Mouse (Mus musculus) hindbrain, embryonic 10.5 days (tissue): Measurements from ENCODE around the gene Slc16a6. TPM values are rescaled to one million over a fixed set of nuclear protein-coding genes. Genes with fewer than 3 reads are reported as not detected.

Experiments
- DNase-seq: peaks from one replicate; pipeline ENCODE4 v3.0.0-alpha.2; 2017; ENCODE audit warnings: low spot score
- H3K27ac ChIP-seq: fragments of 300-500 bp; sonication (generic); 2 replicates; pipeline ENCODE4 v1.5.1; 2016; ENCODE audit warnings: mild to moderate bottlenecking, moderate library complexity
- H3K27me3 ChIP-seq: fragments of 300-500 bp; sonication (generic); 2 replicates; pipeline ENCODE4 v1.6.1; 2016; ENCODE audit warnings: mild to moderate bottlenecking; ENCODE audit not compliant: poor library complexity, insufficient read depth, severe bottlenecking
- H3K36me3 ChIP-seq: fragments of 300-500 bp; sonication (generic); 2 replicates; pipeline ENCODE4 v1.6.1; 2016; ENCODE audit warnings: mild to moderate bottlenecking, moderate library complexity
- H3K4me1 ChIP-seq: fragments of 300-500 bp; sonication (generic); replicated peaks from 2 replicates; pipeline ENCODE4 v1.6.1; 2016; ENCODE audit warnings: mild to moderate bottlenecking
- H3K4me3 ChIP-seq: fragments of 300-500 bp; sonication (generic); 2 replicates; pipeline ENCODE4 v1.5.1; 2016; ENCODE audit warnings: mild to moderate bottlenecking, moderate library complexity
- H3K9me3 ChIP-seq: fragments of 300-500 bp; sonication (generic); 2 replicates; pipeline ENCODE4 v1.6.1; 2016; ENCODE audit warnings: mild to moderate bottlenecking, moderate library complexity
- WGBS: fragments of 180-500 bp; shearing (Covaris S2); methylation state at CpG from one replicate; pipeline ENCODE4 v1.1.7; 2016; 5-methylcytosine and 5-hydroxymethylcytosine counted together
- polyA plus RNA-seq: library from polyadenylated mRNA; unstranded; fragments of >200 nt; fragmentation: Nextera tagmentation; extraction: Ambion mirVana; gene quantifications from 2 replicates; pipeline ENCODE4 v1.2.1, GENCODE M21; 2016

The Slc16a6 gene
- polyA plus RNA-seq, 1 experiment from 2014 or later = 3.6 TPM

DNA sequence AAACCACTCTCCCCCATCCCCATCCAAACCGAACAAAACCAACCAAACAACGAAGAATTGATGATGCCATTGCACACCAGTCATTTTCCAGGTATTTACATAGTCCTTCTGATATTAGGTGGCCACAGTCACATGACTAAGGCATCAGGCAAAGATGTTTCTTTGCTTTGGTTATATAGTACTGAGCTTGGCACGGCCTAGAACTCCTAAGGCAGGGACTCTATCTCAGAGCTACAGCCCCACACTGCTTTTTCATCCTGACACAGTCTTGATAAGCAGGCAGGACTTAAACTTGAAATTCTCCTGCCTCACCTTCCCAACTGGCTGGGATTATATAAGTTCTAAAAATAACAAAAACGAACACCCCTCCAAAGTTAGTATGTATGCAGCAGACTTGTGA lies 8.3 kb downstream of the Slc16a6 start:
- H3K27me3 ChIP-seq = no peaks in the 10 kb centered on the region
- no peaks in the 10 kb centered on the region for H3K9me3 ChIP-seq
- no peak overlapping the region for H3K27ac ChIP-seq
- H3K4me3 ChIP-seq = no peak overlapping the region
- 88% methylated on average over 4 of the region's 4 CpGs for WGBS
- peaks cover 29% of the 10 kb centered on the region for H3K36me3 ChIP-seq
- no peak for DNase-seq
- 0 out of 2 replicates have a peak, but pooled peaks cover under 1% of the 10 kb centered on the region for H3K4me1 ChIP-seq

DNA sequence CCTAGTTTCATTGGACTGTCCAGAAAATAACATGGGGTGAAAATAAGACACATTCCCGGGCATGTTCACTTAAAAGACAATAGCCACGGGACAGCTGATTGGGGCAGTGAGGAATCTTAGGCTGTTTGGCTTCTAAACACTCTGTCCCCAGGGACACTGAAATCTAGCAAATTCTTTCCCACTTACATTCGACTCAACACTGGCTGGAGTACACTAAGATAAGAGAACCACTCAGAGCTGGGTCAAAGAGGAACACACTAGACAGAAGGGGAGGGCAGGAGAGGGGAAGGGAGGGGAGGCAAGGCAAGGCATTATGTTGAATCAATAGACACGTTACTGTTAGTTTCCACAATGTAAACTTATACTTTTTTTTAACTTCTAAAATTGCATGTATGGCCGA lies 12.8 kb downstream of the Slc16a6 start:
- 85% methylated on average over 5 of the region's 5 CpGs for WGBS

GRCm38 (mm10) chr11:109458165-109458564 lies 15.2 kb downstream of the Slc16a6 start:
- no peak for DNase-seq
- H3K9me3 ChIP-seq = no peaks in the 10 kb centered on the region
- H3K36me3 ChIP-seq = peaks cover 55% of the 10 kb centered on the region
- no peak overlapping the region for H3K27ac ChIP-seq
- no peaks in the 10 kb centered on the region for H3K4me1 ChIP-seq
- WGBS = 93% methylated on average over 11 of the region's 11 CpGs
- H3K27me3 ChIP-seq = no peaks in the 10 kb centered on the region
- H3K4me3 ChIP-seq = no peak overlapping the region

More for the DNA sequence above, 12.8 kb downstream of the Slc16a6 start:
- no peak overlapping the region for H3K27ac ChIP-seq
- no peaks in the 10 kb centered on the region for H3K9me3 ChIP-seq
- DNase-seq = no peak
- H3K4me1 ChIP-seq = no peaks in the 10 kb centered on the region
- H3K36me3 ChIP-seq = peaks cover 39% of the 10 kb centered on the region
- H3K4me3 ChIP-seq = no peak overlapping the region
- no peaks in the 10 kb centered on the region for H3K27me3 ChIP-seq

DNA sequence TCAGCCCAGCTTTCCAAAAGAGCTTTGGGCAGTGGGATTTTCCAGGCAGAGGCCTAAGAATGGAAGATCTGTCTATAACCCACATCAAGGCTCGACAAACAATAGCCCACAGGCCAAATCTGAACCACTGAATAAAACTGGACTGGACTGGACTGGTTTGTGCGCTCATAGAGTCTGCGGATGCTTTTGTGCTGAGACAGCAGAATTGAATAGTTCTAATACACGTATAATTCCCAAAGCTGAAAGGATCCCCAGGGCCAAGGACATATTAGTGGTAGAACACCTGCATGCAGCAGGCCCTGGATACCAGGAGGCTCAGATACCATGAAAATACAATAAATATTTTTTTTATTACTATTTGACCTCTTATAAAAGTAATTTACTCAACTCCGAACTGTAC lies 17.1 kb downstream of the Slc16a6 start:
- no peak for DNase-seq
- WGBS = 91% methylated on average over 5 of the region's 5 CpGs
- Histone ChIP-seq H3K27me3 (no peaks in the 10 kb centered on the region), H3K9me3 (no peaks in the 10 kb centered on the region), H3K4me3 (no peak overlapping the region), H3K27ac (no peak overlapping the region), H3K4me1 (no peaks in the 10 kb centered on the region), H3K36me3 (peaks cover 42% of the 10 kb centered on the region)

DNA sequence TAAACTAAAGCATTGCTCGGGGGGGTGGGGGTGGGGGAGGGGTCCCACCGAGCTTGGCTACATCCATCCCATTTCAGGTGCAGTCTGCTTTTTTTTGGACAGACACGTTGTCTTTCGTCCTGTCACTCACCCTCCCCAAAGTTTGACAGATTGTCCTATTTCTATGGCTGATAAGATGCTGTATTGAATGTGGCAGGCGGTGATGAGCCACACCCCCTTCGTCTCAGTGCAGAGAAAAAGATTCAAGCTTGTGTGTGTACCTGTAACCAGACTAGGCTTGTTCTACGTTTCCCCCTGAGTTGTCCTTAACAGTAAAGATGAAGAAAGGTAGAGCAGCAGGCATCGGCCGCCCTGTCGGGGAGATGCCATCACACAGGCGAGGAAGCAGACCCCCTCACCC lies 22.2 kb downstream of the Slc16a6 start:
- Histone ChIP-seq H3K4me3 (no peak overlapping the region), H3K36me3 (peaks cover 26% of the 10 kb centered on the region), H3K4me1 (no peaks in the 10 kb centered on the region), H3K27me3 (no peaks in the 10 kb centered on the region), H3K27ac (no peak overlapping the region), H3K9me3 (no peaks in the 10 kb centered on the region)
- no peak for DNase-seq
- 87% methylated on average over 11 of the region's 11 CpGs for WGBS

- WGBS = 58% methylated on average over 13 of the region's 13 CpGs
- DNase-seq = peak; percentile 24
- Histone ChIP-seq H3K4me3 (no peak overlapping the region), H3K36me3 (no peaks in the 10 kb centered on the region), H3K4me1 (no peaks in the 10 kb centered on the region; the same call in 1 of the 2 replicates), H3K9me3 (no peaks in the 10 kb centered on the region), H3K27ac (no peak overlapping the region), H3K27me3 (peaks cover 4% of the 10 kb centered on the region)
These were observed 27.9 kb downstream of the Slc16a6 start for GRCm38 (mm10) chr11:109445438-109446035.

- 56% methylated on average over 7 of the region's 7 CpGs for WGBS
- Histone ChIP-seq H3K9me3 (no peaks in the 10 kb centered on the region), H3K27me3 (peaks cover 14% of the 10 kb centered on the region), H3K36me3 (no peaks in the 10 kb centered on the region), H3K4me1 (peaks cover 8% of the 10 kb centered on the region), H3K4me3 (no peak overlapping the region), H3K27ac (no peak overlapping the region)
- peak; percentile 41 for DNase-seq
These were observed 28.8 kb downstream of the Slc16a6 start for GRCm38 (mm10) chr11:109444600-109444999.

GRCm38 (mm10) chr11:109443468-109444263 lies 29.7 kb downstream of the Slc16a6 start:
- Histone ChIP-seq H3K27ac (no peak overlapping the region), H3K36me3 (no peaks in the 10 kb centered on the region), H3K9me3 (no peaks in the 10 kb centered on the region), H3K27me3 (peaks cover 16% of the 10 kb centered on the region), H3K4me1 (peaks cover 14% of the 10 kb centered on the region), H3K4me3 (no peak overlapping the region)
- 92% methylated on average over 8 of the region's 8 CpGs for WGBS
- no peak for DNase-seq

GRCm38 (mm10) chr11:109442166-109442730 lies 31.1 kb downstream of the Slc16a6 start:
- H3K4me3 ChIP-seq = no peak overlapping the region
- 64% methylated on average over 5 of the region's 5 CpGs for WGBS
- no peak for DNase-seq

GRCm38 (mm10) chr11:109441119-109441518 lies 32.3 kb downstream of the Slc16a6 start:
- Histone ChIP-seq H3K27ac (no peak overlapping the region), H3K4me3 (no peak overlapping the region), H3K9me3 (no peaks in the 10 kb centered on the region), H3K4me1 (peaks cover 14% of the 10 kb centered on the region), H3K27me3 (peaks cover 16% of the 10 kb centered on the region), H3K36me3 (peaks cover 24% of the 10 kb centered on the region)
- DNase-seq = peak; percentile 34
- 61% methylated on average over 3 of the region's 3 CpGs for WGBS

More at GRCm38 (mm10) chr11:109442166-109442730, 31.1 kb downstream of the Slc16a6 start:
- no peak overlapping the region for H3K27ac ChIP-seq
- no peaks in the 10 kb centered on the region for H3K9me3 ChIP-seq
- peaks cover 12% of the 10 kb centered on the region for H3K36me3 ChIP-seq
- H3K27me3 ChIP-seq = peaks cover 16% of the 10 kb centered on the region
- peaks cover 14% of the 10 kb centered on the region for H3K4me1 ChIP-seq

GRCm38 (mm10) chr11:109440641-109441040 lies 32.8 kb downstream of the Slc16a6 start:
- WGBS = 56% methylated on average over 4 of the region's 4 CpGs
- Histone ChIP-seq H3K9me3 (no peaks in the 10 kb centered on the region), H3K27me3 (peaks cover 16% of the 10 kb centered on the region), H3K4me1 (peaks cover 14% of the 10 kb centered on the region), H3K27ac (no peak overlapping the region), H3K36me3 (peaks cover 28% of the 10 kb centered on the region), H3K4me3 (peak overlapping the region; percentile 56)
- DNase-seq = no peak

GRCm38 (mm10) chr11:109439829-109440340 lies 33.5 kb downstream of the Slc16a6 start:
- Histone ChIP-seq H3K9me3 (no peaks in the 10 kb centered on the region), H3K36me3 (peaks cover 36% of the 10 kb centered on the region), H3K27ac (peak overlapping the region; percentile 79), H3K4me1 (peaks cover 14% of the 10 kb centered on the region), H3K4me3 (peak overlapping the region; percentile 56), H3K27me3 (peaks cover 16% of the 10 kb centered on the region)
- 1% methylated on average over 32 of the region's 32 CpGs for WGBS
- peak; percentile 67 for DNase-seq

DNA sequence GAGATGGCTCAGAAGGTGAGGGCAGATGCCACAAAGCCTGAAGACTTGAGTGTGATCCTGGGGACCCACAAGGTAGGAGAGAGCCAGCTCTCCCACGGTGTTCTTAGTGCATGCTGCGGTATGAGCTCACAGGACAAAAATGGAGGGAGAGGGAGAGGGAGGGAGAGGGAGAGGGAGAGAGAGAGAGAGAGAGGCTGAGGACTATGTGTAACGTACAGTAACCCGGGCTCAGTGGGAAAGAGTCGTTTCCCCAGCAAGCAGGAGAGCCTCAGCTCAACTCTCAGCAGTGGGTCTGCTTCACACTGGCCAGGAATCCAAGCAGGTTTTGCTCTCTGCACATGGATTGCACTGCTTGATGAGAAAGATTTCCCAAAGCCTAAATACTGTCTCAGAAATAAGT lies 34.2 kb downstream of the Slc16a6 start:
- Histone ChIP-seq H3K4me1 (peaks cover 14% of the 10 kb centered on the region), H3K4me3 (0 out of 2 replicates have a peak overlapping the region, but pooled peaks have one; percentile 56), H3K27me3 (peaks cover 16% of the 10 kb centered on the region), H3K9me3 (no peaks in the 10 kb centered on the region), H3K27ac (peak overlapping the region; percentile 79; the same call in 1 of the 2 replicates), H3K36me3 (peaks cover 43% of the 10 kb centered on the region)
- WGBS = 29% methylated on average over 5 of the region's 5 CpGs
- no peak for DNase-seq
